Mouse (Mus musculus) midbrain, embryonic 11.5 days (tissue): ENCODE measurements around the gene Mien1. TPM values are rescaled to one million over a fixed set of nuclear protein-coding genes. Genes with fewer than 3 reads are reported as not detected.

ENCODE experiments used
- ATAC-seq: fragments of 200-750 bp; cut with Nextera tagmentation; 2 replicates; pipeline ENCODE4 v1.8.0; 2017; ENCODE audit warnings: moderate TSS enrichment, moderate library complexity; ENCODE audit not compliant: low FRiP score
- DNase-seq: peaks from one replicate; pipeline ENCODE4 v3.0.0; 2015; ENCODE audit warnings: low spot score; ENCODE audit errors: missing footprints
- H3K27ac ChIP-seq: fragments of 300-500 bp; sonication (generic); 2 replicates; pipeline ENCODE4 v1.5.1; 2014; ENCODE audit warnings: low read depth, low read length
- H3K27me3 ChIP-seq: fragments of 300-500 bp; sonication (generic); 2 replicates; pipeline ENCODE4 v1.6.1; 2014; ENCODE audit warnings: mild to moderate bottlenecking, low read length, moderate library complexity, mixed read lengths; ENCODE audit not compliant: control insufficient read depth, insufficient read depth
- H3K36me3 ChIP-seq: fragments of 300-500 bp; sonication (generic); 2 replicates; pipeline ENCODE4 v1.6.1; 2014; ENCODE audit warnings: mild to moderate bottlenecking, low read length, moderate library complexity, mixed read lengths; ENCODE audit not compliant: control insufficient read depth, insufficient read depth
- H3K4me1 ChIP-seq: fragments of 300-500 bp; sonication (generic); 2 replicates; pipeline ENCODE4 v1.6.1; 2014; ENCODE audit warnings: low read length; ENCODE audit not compliant: control insufficient read depth, insufficient read depth
- H3K4me2 ChIP-seq: fragments of 300-500 bp; sonication (generic); 2 replicates; pipeline ENCODE4 v1.6.1; 2014; ENCODE audit warnings: mild to moderate bottlenecking, moderate library complexity
- H3K4me3 ChIP-seq: fragments of 300-500 bp; sonication (generic); 2 replicates; pipeline ENCODE4 v1.5.1; 2014; ENCODE audit warnings: low read depth, low read length
- H3K9ac ChIP-seq: fragments of 300-500 bp; sonication (generic); 2 replicates; pipeline ENCODE4 v1.6.1; 2014; ENCODE audit warnings: low read length
- H3K9me3 ChIP-seq: fragments of 300-500 bp; sonication (generic); 2 replicates; pipeline ENCODE4 v1.6.1; 2016; ENCODE audit warnings: low read length; ENCODE audit not compliant: control insufficient read depth
- WGBS: fragments of 180-500 bp; shearing (Covaris S2); extraction: QIAGEN DNeasy Blood & Tissue Kit; methylation state at CpG from one replicate; pipeline ENCODE4 v1.1.7; 2014; 5-methylcytosine and 5-hydroxymethylcytosine counted together
- polyA plus RNA-seq: library from polyadenylated mRNA; unstranded; fragments of >200 nt; fragmentation: Nextera tagmentation; extraction: Ambion mirVana; gene quantifications from 2 replicates; pipeline ENCODE4 v1.2.1, GENCODE M21; 2014

Gene Mien1
- polyA plus RNA-seq, 1 experiment from 2014 or later: 145 TPM

DNA sequence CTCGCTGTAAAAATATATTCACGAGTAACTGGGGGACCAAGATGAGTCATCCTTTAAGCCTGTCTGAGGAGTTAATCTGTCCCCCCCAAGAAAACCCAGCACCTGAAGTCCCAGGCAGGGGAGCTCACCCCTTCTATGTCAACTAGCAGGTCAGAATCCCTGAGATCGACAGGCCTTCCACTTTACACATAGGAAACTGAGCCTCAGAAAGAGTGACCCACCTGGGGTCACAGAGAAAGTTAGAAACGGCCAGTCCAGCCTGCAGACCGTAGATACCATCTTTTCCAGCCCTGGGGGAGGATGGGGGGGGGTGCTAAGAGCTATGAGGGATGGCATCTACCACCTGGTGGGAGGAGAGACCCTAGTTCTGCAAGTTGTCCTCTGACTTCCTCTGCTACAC lies 17.8 kb upstream of the Mien1 start:
- H3K27ac ChIP-seq: no peak overlapping the region
- H3K9ac ChIP-seq: no peak overlapping the region
- WGBS: 86% methylated on average over 5 of the region's 5 CpGs
- ATAC-seq (no peak), DNase-seq (no peak)
- H3K36me3 ChIP-seq: no peaks in the 10 kb centered on the region
- H3K9me3 ChIP-seq: no peaks in the 10 kb centered on the region
- H3K4me1 ChIP-seq: 0 out of 2 replicates have a peak, but pooled peaks cover 2% of the 10 kb centered on the region
- H3K4me3 ChIP-seq: no peak overlapping the region
- H3K27me3 ChIP-seq: peaks cover 25% of the 10 kb centered on the region
- no peak overlapping the region for H3K4me2 ChIP-seq

DNA sequence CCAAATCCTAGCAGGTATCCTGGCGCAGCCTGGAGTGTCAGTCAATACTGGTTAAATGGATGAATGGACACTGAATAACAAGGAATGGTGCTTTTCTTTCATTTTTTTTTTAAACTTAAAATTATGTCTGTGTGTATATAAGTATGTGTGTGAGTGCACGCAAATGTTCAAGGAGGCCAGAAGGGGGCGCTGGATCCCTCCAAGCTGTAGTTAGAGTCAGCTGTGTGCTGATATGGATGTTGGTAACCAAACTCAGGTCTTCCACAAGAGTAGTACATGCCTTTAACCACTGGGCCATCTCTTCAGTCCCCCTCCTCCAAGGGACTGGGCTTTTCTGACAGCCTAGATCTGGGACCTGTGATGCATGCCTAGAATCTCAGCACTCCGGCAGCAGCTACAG lies 16.7 kb upstream of the Mien1 start:
- Histone ChIP-seq H3K4me2 (no peak overlapping the region), H3K4me3 (no peak overlapping the region), H3K9me3 (no peaks in the 10 kb centered on the region), H3K4me1 (0 out of 2 replicates have a peak, but pooled peaks cover 2% of the 10 kb centered on the region), H3K27ac (no peak overlapping the region), H3K27me3 (peaks cover 25% of the 10 kb centered on the region), H3K36me3 (no peaks in the 10 kb centered on the region), H3K9ac (no peak overlapping the region)
- ATAC-seq (no peak), DNase-seq (no peak)
- 89% methylated on average over 4 of the region's 4 CpGs for WGBS

GRCm38 (mm10) chr11:98449921-98450771 lies 11.4 kb upstream of the Mien1 start:
- Histone ChIP-seq H3K4me2 (no peak overlapping the region), H3K27me3 (peaks cover 12% of the 10 kb centered on the region), H3K4me1 (0 out of 2 replicates have a peak, but pooled peaks cover 2% of the 10 kb centered on the region), H3K9me3 (no peaks in the 10 kb centered on the region), H3K36me3 (no peaks in the 10 kb centered on the region), H3K4me3 (no peak overlapping the region), H3K27ac (no peak overlapping the region), H3K9ac (no peak overlapping the region)
- no peak for DNase-seq
- ATAC-seq: no peak
- 91% methylated on average over 20 of the region's 20 CpGs for WGBS

DNA sequence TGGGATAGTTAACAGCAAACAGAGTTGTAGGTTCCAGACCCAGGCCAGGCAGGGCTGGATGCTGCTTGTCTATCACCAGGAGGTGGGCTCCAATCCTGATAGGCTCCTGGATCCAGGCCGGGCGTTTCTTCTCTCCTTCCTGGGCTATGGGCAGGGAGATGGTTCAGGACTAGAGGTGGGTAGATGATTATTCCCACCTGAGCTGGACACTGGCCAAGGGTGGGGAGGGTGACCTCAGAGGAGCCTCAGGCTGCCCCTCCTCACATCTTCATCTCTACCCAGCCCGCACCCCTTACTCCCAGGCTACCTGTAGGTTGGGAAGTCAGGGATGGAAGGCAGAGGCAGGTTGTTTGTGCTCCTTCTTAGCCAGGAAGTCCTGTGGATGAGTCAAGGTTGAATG lies 10.6 kb upstream of the Mien1 start:
- no peaks in the 10 kb centered on the region for H3K36me3 ChIP-seq
- no peak overlapping the region for H3K27ac ChIP-seq
- H3K4me2 ChIP-seq: no peak overlapping the region
- H3K4me1 ChIP-seq: 0 out of 2 replicates have a peak, but pooled peaks cover 2% of the 10 kb centered on the region
- H3K27me3 ChIP-seq: peaks cover 12% of the 10 kb centered on the region
- WGBS: 79% methylated on average over 3 of the region's 3 CpGs
- no peak overlapping the region for H3K9ac ChIP-seq
- no peak for ATAC-seq
- no peaks in the 10 kb centered on the region for H3K9me3 ChIP-seq
- no peak overlapping the region for H3K4me3 ChIP-seq
- no peak for DNase-seq

GRCm38 (mm10) chr11:98448191-98448790 lies 9.5 kb upstream of the Mien1 start:
- Histone ChIP-seq H3K9ac (no peak overlapping the region), H3K27me3 (peaks cover 12% of the 10 kb centered on the region), H3K4me3 (no peak overlapping the region), H3K4me2 (no peak overlapping the region), H3K4me1 (0 out of 2 replicates have a peak, but pooled peaks cover 2% of the 10 kb centered on the region), H3K27ac (no peak overlapping the region), H3K36me3 (no peaks in the 10 kb centered on the region), H3K9me3 (no peaks in the 10 kb centered on the region)
- no peak for DNase-seq
- ATAC-seq: no peak
- 41% methylated on average over 13 of the region's 13 CpGs for WGBS

- Histone ChIP-seq H3K4me2 (no peak overlapping the region), H3K9me3 (no peaks in the 10 kb centered on the region), H3K36me3 (no peaks in the 10 kb centered on the region), H3K27me3 (peaks cover 12% of the 10 kb centered on the region), H3K9ac (no peak overlapping the region), H3K4me3 (no peak overlapping the region), H3K27ac (no peak overlapping the region), H3K4me1 (0 out of 2 replicates have a peak, but pooled peaks cover 2% of the 10 kb centered on the region)
- ATAC-seq: no peak
- WGBS: 11% methylated on average over 7 of the region's 7 CpGs
- peak; percentile 83 for DNase-seq
These were observed 8.7 kb upstream of the Mien1 start for GRCm38 (mm10) chr11:98447475-98447834.

DNA sequence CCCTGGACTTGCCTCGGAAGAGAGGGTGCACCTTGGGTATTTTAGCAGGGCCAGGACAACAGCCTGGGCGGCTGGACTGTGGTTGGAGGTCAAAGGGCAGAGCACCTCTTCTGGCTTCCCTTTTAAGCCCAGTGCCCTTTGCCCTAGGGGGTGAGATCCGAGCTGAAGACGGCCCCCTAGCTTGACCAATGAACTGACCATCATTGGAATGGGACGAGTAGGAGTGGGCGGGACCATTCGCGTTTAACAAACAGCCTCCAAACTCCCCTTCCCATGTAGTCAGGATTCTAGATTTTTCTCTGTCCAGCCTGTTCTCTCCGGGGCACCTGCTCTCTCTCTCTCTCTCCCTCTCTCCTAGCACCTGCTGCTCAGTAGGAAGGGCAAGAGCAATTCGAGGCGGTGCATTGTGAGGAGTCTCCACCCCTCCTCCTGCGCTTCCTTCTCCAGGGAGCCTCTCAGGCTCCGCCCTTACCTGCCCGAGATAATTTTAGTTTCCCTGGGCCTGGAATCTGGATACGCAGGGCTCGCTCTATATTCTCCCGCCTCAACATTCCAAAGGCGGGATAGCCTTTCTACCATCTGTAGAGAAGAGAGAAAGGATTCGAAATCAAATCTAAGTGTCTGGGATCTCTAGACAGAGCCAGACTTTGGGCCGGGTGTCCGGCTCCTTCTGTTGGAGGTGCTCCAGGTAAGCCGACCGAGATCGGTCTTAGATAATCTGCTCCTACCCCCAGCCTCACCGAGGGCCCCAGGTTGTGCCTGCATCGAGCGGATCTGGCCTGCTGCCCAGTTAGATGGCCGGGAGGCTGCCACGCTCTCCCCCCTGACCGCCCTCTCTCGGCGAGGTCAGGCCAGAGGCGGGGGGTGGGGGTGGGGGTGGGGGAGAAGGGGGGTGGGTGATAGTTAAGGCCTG lies 8.0 kb upstream of the Mien1 start:
- ATAC-seq: no peak
- no peak for DNase-seq
- Histone ChIP-seq H3K9ac (no peak overlapping the region), H3K27me3 (peaks cover 12% of the 10 kb centered on the region), H3K27ac (no peak overlapping the region), H3K4me1 (0 out of 2 replicates have a peak, but pooled peaks cover 2% of the 10 kb centered on the region), H3K4me3 (no peak overlapping the region), H3K9me3 (no peaks in the 10 kb centered on the region), H3K4me2 (no peak overlapping the region), H3K36me3 (no peaks in the 10 kb centered on the region)
- 2% methylated on average over 32 of the region's 33 CpGs for WGBS

- Histone ChIP-seq H3K27me3 (peaks cover 12% of the 10 kb centered on the region), H3K4me1 (0 out of 2 replicates have a peak, but pooled peaks cover 2% of the 10 kb centered on the region), H3K9me3 (no peaks in the 10 kb centered on the region), H3K4me2 (no peak within 1 kb of the TSS), H3K9ac (no peak within 1 kb of the TSS), H3K36me3 (no peaks in the 10 kb centered on the region), H3K27ac (no peak within 1 kb of the TSS), H3K4me3 (no peak within 1 kb of the TSS)
- ATAC-seq (no peak), DNase-seq (no peak)
- whole genome bisulfite sequencing: 5% methylated on average over 5 of the region's 5 CpGs
These were observed 7.4 kb upstream of the Mien1 start, which contains the start of gene Grb7 for GRCm38 (mm10) chr11:98446213-98446561. Gene Grb7 (plus strand): TSS chr11:98446394.
